Mouse (Mus musculus): ENCODE measurements around the gene Adora2a.

Gene Adora2a

GRCm38 (mm10) chr10:75312361-75312760 is 4.3 kb upstream of the Adora2a start:
- DNase-seq (ENCODE audit: low read depth, low spot score) = no peak

GRCm38 (mm10) chr10:75314190-75314980 is 2.3 kb upstream of the Adora2a start:
- no peak for DNase-seq (ENCODE audit: low read depth, low spot score)

DNA sequence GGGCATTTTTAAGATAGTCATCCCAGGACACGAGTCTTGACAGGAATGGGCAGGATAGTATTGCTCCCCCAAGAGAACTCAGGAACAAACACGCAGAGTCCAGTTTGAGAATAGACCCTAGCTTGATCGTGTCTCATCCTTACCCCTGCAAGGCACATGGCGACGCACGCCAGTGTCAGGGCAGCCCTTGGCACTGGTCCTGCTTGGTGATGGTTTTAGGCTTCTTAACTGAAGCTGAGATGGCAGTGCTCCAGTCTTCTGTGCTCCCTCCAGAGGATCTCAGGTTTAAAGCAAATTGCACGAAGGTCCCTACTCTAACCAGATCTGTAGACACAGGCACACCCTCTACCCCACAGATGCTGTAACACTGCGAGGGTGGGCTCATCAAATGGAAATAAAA is 921 bp upstream of the Adora2a start:
- peak; percentile 41 for DNase-seq (ENCODE audit: low read depth, low spot score)

DNA sequence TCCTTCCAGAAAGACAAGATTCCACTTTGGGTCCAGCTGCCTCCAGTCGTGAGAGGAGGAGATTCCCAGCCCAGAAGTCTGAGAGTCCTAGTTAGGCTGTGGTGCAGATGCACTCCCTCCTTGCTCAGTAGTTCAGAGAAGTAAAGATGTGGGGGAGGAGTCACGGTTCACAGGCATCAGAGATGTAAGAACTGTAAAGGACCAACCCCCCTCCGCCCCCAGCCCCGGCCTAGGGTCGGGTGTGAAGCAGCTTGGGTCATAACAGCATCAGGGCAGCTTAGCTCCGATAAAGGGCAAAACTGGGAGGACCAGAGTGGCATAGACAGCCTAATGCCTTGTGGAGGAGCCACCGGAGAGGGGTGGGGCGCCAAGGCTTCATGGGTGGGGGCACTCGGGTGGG is 205 bp upstream of the Adora2a start:
- peak; percentile 20 for DNase-seq (ENCODE audit: low read depth, low spot score)

DNA sequence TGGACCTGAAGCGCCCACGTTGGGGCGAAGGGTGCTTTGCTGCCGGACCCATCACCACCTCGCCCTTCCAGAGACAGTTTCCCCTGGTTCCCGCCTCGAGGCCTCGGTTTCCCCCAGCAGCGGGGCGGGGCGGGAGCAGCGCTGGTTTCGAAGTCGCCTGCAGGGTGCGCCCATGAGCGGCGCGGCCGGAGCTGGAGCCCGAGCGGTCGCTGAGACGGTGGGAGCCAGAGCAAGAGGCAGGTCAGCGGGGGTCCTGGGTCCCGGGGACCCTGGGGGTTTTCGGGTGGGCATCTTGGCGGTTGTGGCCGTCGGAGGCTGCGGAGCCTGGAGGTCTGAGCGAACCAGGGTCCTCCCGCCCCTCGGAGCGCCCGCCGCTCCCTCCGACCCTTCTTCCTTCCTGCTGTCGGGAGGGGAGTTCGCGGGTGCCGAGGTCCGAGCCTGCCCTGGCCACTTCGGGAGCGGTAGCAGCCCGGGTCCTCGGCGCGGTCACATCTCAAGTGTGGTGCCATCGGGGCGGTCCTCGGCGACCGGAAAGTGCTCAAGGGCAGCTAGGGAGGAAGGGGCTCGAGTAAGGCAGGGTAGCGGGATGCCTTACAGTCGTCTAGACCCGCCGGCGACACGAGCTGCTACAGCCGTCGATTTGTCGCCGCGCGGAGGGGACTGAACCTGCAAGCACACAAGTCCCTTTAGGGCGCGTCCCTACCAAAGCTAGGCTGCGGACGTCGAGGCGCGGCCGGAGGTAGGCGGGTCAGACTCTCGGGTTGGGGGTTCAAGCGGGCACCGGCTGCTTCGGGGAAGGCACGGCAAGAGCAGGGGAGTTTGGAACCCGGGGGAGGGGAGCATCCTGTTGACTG is 458 bp downstream of the Adora2a start:
- peak; percentile 27 for DNase-seq (ENCODE audit: low read depth, low spot score)

DNA sequence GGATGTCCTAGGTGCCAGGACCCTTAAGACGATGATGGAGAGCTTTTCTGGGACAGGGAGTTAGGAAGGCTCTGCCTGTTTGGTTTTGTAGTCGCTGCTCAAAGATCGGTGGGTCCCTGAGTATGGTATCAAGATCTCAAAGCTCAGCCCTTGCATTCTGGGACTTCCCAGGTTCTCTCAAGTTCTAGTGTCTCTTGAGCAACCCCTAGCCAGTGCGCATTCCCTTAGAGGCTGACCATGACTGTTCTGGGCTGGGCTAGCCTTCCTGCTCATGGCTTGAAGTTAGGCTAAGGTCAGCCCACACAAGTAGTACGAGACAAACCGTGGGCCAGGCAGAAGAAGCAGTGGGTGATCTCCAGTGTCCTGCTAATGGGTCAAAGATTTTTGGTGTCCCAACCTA is 1.5 kb downstream of the Adora2a start:
- no peak for DNase-seq (ENCODE audit: low read depth, low spot score)

DNA sequence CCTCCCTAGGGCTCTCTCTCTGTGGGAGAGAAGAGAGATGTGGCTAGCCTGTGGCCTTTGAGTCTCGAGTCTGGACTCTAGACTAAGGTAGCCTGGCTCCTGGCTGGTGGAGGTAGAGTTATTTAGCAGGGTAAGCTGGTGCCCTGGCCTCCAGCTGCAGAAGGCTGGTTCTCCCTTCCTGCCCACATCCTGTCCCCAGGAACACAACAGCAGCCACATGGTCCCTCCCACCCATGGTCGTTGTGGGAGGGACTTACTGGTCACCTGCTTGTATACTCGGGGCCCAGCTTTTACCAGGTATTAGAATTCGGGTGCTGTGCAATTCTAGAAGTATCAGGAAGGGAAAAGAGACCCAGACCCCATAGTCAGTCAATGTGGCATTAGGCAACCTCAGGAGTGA is 3.6 kb downstream of the Adora2a start:
- no peak for DNase-seq (ENCODE audit: low read depth, low spot score)

DNA sequence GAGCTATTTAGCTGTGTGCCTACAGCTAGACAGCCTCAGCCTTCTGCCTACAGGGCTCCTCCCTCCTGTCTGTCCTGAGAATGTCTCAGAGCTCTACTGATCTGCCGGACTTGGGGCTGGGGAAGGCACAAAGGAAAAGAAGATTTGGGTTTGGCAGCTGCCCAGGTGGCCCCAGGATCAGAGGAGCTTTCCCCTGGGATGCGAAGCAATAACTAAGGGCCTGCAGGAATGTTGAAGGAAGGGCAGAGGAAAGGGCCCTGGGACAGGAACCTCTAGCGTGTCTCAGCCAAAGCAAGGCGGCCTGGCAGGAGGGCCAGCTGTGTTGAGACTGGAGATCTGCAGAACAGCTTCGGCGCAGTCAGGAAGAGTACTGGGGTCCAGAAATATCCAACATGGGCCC is 6.3 kb downstream of the Adora2a start:
- no peak for DNase-seq (ENCODE audit: low read depth, low spot score)

DNA sequence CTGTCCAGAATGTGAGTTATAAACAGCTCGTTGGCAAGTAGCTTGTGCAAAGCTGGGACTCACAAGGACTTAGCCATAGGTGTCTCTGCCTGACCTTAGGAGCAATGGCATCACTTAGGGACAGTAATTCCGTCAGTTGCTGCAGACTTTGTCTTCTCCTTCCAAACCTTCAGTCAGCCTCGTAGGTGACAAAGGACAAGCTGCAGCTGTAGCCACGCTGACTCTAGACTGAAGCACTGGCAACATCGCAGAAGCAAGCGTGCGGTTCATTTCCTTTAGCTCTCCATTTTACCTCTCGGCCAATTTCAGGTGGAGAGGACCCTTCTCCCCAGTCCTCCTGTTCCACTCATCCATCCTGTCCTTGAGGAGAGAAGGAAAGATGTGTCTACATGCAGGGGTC is 7.3 kb downstream of the Adora2a start:
- DNase-seq (ENCODE audit: low read depth, low spot score) = no peak

GRCm38 (mm10) chr10:75324391-75324790 is 7.7 kb downstream of the Adora2a start:
- no peak for DNase-seq (ENCODE audit: low read depth, low spot score)

DNA sequence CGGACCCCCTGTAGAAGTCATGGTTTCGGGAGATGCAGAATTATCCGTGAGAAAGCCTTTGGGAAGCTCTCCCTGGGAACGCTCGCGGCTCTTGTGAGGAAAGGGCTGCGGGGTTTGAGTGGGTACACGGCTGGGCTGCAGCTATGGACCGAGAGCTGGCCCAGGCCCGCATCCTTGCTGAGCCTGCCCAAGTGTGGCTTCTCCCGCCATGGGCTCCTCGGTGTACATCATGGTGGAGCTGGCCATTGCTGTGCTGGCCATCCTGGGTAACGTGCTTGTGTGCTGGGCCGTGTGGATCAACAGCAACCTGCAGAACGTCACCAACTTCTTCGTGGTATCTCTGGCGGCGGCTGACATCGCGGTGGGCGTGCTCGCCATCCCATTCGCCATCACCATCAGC is 9.1 kb downstream of the Adora2a start:
- DNase-seq (ENCODE audit: low read depth, low spot score) = no peak

- no peak for DNase-seq (ENCODE audit: low read depth, low spot score)
Measured at GRCm38 (mm10) chr10:75326553-75326952, 9.9 kb downstream of the Adora2a start.

GRCm38 (mm10) chr10:75327081-75327480 is 10.4 kb downstream of the Adora2a start:
- no peak for DNase-seq (ENCODE audit: low read depth, low spot score)

DNA sequence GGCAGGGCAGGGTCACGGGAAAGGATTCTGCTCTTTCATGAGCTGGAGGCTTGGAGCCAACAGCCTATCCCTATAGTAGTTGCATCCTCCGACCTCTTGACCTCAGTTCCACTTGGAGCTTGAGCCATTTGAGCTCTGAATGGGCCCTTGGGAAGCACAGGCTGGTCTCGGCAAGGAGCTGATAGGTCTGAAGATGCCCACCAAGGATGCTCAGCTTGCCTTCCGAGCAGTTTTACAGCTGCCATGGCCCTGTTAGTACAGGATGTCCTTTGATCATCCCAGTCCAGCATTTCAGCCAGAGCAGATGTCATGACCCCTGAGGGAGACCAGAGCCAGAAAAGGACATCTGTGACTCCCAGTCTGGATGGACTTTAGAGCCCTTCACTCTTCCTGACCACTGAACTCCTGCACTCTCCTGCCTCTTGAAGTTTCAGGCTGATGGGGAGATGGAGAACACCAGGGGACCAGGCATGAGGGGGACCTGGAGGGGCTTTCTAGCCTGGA is 11.6 kb downstream of the Adora2a start:
- no peak for DNase-seq (ENCODE audit: low read depth, low spot score)

GRCm38 (mm10) chr10:75332268-75332667 is 15.6 kb downstream of the Adora2a start:
- DNase-seq (ENCODE audit: low read depth, low spot score) = no peak

- peak; percentile 24 for DNase-seq (ENCODE audit: low read depth, low spot score)
Measured at GRCm38 (mm10) chr10:75333176-75333776, 16.6 kb downstream of the Adora2a start.

GRCm38 (mm10) chr10:75334175-75334574 is 17.5 kb downstream of the Adora2a start:
- DNase-seq (ENCODE audit: low read depth, low spot score) = no peak

- DNase-seq (ENCODE audit: low read depth, low spot score) = no peak
Measured at GRCm38 (mm10) chr10:75335075-75335474, 18.4 kb downstream of the Adora2a start.

DNA sequence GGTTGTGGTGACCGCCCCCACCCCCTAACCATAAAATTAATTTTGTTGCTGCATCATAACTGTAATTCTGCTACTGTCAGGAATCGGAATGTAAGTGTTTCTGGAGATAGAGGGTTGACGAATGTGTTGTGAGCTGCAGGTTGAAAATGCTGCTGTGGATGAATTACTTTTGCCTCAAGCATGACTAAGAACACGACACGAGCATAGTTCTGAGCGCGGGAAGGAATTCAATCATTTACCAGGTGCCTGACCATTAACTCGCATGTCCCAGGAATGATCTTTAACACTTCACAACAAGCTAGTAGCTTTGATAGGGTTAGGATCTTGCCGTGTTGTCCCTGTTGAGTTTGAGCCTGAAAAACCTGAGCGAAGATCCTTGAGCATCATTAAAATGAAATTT is 20.6 kb downstream of the Adora2a start:
- no peak for DNase-seq (ENCODE audit: low read depth, low spot score)

DNA sequence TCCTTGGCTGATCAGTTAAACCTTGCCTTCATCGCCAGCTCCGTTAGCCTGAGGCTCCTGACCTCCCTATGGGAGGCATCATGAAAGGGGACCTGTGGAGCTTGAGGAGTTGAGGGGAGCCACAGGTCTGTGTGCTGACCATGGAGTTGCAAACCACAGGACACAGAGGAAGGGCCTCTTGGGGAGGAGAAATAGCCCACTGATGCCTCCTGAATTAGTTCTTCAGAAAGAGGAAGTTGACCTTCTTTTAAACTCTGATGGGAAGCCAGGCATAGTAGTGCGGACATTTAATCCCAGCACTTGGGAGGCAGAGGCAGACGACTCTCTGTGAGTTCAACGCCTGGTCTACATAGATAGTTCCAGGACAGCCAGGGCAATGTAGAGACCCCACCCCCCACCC is 22.2 kb downstream of the Adora2a start:
- no peak for DNase-seq (ENCODE audit: low read depth, low spot score)

DNA sequence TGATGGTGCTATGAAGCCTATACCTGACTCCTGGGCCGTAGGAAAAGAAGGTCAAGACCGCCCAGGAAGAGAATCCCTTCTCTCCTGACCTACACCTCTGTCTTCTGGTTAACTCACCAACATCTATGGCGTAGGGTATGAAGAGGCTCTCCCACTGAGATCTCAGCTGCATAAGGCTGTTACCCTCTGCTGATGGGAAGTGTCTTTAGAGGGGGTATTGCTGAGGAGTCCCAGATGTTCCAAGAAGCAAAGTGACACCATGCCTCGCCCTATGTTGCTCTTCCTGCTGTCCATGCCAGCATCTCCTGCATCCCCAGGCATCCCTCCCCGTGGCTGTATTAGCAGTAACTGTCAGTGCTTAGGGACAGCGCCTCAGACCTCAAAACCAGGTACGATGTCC is 22.7 kb downstream of the Adora2a start:
- DNase-seq (ENCODE audit: low read depth, low spot score) = no peak

GRCm38 (mm10) chr10:75341936-75342335 is 25.3 kb downstream of the Adora2a start:
- no peak for DNase-seq (ENCODE audit: low read depth, low spot score)

Measured in brain, adult 2 months (tissue).